Comparison of ENCODE assay signal across 16 mouse cellular contexts in the genomic region with DNA sequence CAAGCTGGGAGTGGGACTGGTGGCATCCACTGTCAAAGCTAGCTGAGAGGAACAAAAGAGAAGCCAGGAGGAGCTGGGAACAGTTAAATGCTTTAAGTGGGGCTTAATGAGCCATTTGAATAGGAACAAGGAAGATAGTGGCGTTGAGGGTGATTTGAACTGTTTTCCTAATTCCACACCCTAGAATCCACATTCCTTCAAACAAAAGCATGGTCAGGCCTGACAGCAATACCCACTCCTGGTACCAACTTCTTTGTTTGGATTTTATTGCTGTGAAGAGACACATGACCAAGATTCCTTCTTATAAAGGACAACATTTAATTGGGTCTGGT.
"Had no signal": no experiment of that assay in that cellular context is flagged by ENCODE, and none has a peak within 500 bp of the region (broad histone marks: within the 10 kb centered on the region; RNA-seq: fewer than 3 reads in every experiment).

No protein-coding gene starts in this region.

- H3K4me3 ChIP-seq: limb, embryonic 12.5 days; limb, embryonic 15.5 days; liver, embryonic 12.5 days; liver, embryonic 15.5 days; lung, embryonic 15.5 days; neural tube, embryonic 12.5 days; neural tube, embryonic 15.5 days; stomach, embryonic 15.5 days had no signal

- H3K27me3 ChIP-seq: liver, embryonic 12.5 days; liver, embryonic 15.5 days; stomach, embryonic 15.5 days had no signal

- H3K4me1 ChIP-seq: limb, embryonic 12.5 days; limb, embryonic 15.5 days; liver, embryonic 12.5 days; liver, embryonic 15.5 days; lung, embryonic 15.5 days; neural tube, embryonic 12.5 days; neural tube, embryonic 15.5 days; stomach, embryonic 15.5 days had no signal

- H3K27ac ChIP-seq: limb, embryonic 12.5 days; limb, embryonic 15.5 days; liver, embryonic 12.5 days; liver, embryonic 15.5 days; lung, embryonic 15.5 days; neural tube, embryonic 12.5 days; neural tube, embryonic 15.5 days; stomach, embryonic 15.5 days had no signal

- H3K36me3 ChIP-seq: limb, embryonic 12.5 days; limb, embryonic 15.5 days; liver, embryonic 12.5 days; liver, embryonic 15.5 days; lung, embryonic 15.5 days; neural tube, embryonic 12.5 days; neural tube, embryonic 15.5 days; stomach, embryonic 15.5 days had no signal

- ATAC-seq: liver, embryonic 12.5 days had no signal

- DNase-seq: left cerebral cortex, postnatal 4 days; lung, adult 18-20 months; midbrain, embryonic 14.5 days; right cerebral cortex, adult 18-20 months; right cerebral cortex, postnatal 14 days; right cerebral cortex, postnatal 4 days; spleen, adult 18-20 months; thymus, postnatal 25 days had no signal
